Mouse (Mus musculus) brain, embryonic 18.5 days (tissue): ENCODE data around the gene Etv6.
"Not testable (repeated sequence)": the region's sequence is repeated elsewhere in the genome, so short reads cannot be mapped to it uniquely, and the experiment has no call there.

Experiments used
- DNase-seq: peaks from one replicate; pipeline ENCODE4 v3.0.0-alpha.2; 2012; ENCODE audit warnings: low read depth, low spot score

The Etv6 gene

GRCm38 (mm10) chr6:134035490-134036405, at the start of gene Etv6:
Gene Etv6, plus strand, starts transcription at chr6:134035700.
- DNase-seq: peak; percentile 77

DNA sequence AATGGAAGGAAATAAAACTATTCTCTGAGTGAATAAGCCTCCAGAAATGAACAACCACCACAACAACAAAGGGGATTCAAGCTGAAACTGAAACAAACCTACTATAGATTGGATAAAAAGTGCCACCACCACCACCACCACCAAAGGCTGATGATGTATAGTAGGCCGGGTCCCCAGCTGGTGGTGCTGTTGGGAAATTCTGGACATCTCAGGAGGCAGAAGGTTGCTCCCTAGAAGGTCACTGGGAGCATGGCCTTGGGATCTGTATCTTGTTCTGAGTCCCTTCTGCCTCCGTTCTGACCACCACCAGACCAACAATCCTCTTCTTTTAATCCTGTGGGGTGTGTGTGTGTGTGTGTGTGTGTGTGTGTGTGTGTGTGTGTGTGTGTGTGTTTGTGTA, 49.3 kb upstream of the Etv6 start:
- no peak for DNase-seq

- DNase-seq: no peak
Observed at GRCm38 (mm10) chr6:133987068-133987591, 48.4 kb upstream of the Etv6 start.

DNA sequence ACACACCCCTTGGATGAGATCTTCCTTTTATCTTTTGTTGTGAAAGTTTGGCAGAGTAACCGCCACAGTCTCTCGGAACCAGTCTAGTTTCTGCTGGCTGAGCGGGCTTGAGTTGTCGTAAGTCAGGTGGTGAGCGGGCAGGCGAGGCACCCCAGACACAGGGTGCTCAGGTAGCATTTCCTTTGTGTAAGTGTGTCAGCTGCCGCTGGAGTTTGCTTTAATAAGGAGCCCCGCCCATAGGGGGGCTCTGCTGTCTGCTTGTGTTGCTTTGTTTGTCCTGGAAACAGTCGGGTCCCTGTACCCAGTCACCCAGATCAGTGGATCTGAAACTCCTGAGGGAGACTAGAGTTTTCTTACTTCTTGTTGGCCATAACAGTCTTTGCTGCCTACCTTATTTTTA, 47.5 kb upstream of the Etv6 start:
- DNase-seq: no peak

- no peak for DNase-seq
Observed at GRCm38 (mm10) chr6:133997461-133997860, 38.0 kb upstream of the Etv6 start.

- DNase-seq: no peak
Observed at GRCm38 (mm10) chr6:133997935-133998334, 37.6 kb upstream of the Etv6 start.

- not testable (repeated sequence) for DNase-seq
Observed at GRCm38 (mm10) chr6:134014488-134015110, 20.9 kb upstream of the Etv6 start.

DNA sequence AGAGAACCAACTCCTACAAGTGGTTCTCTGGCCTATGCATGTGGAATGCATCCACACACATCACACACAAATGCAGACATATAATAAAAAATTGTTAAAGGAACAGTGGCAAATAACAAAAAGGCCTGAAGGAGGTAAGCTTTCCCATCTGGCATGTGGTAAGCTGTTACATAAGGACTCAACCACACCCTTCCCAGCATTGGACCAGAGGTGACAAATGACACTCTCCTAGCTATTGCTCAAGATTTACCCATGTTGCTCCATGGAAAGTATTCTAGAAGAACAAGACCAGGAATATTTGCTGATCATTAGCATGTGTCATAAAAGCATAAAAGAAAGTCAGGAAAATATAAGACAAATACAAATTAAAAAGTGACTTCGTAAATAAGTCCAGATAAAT, 16.7 kb upstream of the Etv6 start:
- no peak for DNase-seq

DNA sequence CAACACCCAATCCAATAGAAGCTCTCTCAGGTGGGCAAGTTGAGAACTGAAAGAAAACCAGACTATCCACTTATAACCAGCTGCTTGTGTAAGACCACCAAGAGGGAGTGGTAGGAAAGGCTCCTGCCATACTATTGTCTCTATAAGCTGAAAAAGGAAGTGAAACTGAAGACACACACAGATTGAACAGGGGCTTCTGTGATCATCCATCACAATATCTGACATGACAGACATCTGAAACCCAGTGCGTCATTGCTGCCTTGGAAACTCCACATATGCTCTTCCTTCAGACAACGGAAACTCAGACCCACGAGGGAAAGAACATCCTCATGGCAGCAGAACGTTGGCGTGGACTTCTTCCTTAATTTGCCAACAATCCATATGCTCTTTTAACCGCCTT, 14.7 kb upstream of the Etv6 start:
- DNase-seq: no peak

DNA sequence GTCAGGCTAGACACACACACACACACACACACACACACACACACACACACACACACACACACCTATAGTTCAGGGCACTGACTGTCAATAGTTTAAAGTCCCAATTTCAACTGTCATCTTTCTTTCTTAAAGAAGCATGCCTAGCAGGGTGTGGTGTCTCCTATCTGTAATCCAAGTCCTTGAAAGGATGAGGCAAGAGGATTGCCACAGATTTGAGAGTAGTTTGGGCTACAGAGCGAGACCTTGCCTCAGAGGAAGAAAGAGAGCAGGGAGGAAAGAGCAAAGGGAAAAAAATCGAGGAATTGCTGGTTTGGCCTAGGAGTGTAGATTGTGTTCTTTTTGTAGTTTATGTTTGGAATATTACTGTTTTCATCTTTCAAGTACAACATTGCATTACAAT, 9.2 kb upstream of the Etv6 start:
- DNase-seq: no peak

- no peak for DNase-seq
Observed at GRCm38 (mm10) chr6:134027022-134027421, 8.5 kb upstream of the Etv6 start.

- DNase-seq: no peak
Observed at GRCm38 (mm10) chr6:134032451-134032850, 3.0 kb upstream of the Etv6 start.

DNA sequence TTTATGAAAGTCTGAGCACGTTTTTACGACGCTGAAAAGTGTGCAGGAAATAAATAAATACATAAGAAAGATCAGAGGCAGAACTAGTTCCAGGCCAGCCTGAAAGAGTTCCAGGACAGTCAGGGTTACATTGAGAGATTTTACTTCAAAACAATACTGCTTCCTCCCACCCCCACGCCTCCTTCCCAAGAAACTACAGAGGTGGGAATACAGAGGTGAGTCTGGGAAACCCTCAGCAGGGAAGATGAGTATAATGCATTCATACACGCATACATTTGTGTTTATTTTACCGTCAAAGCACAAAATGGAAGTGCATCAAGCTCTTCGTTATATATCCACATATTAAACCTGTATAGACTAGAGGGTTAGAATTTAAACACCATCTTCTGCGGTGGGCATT, 1.1 kb upstream of the Etv6 start:
- no peak for DNase-seq

- DNase-seq: peak; percentile 64
Observed at GRCm38 (mm10) chr6:134034904-134035489, 503 bp upstream of the Etv6 start.

DNA sequence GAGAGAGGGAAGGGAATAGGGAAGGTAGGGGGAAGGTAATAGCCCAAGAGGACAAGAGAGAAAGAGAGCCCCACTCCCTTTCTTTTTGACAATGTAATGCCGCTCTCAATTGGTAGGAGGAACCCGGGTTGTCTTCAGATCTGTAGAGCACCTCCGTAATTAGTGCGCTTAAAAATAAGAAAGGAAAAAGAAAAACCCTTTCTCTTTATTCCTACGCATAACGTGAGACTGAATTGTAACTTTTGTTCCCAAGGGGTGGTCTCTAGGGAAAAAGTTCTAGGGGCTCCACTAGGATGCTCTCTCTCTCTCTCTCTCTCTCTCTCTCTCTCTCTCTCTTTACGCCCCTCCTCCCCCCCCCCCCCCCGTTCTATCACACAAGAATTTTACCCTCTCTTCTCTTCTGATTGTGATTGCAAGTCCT, 1.0 kb downstream of the Etv6 start:
- DNase-seq: no peak

GRCm38 (mm10) chr6:134036951-134037431, 1.5 kb downstream of the Etv6 start:
- DNase-seq: no peak

- DNase-seq: no peak
Observed at GRCm38 (mm10) chr6:134037960-134038359, 2.5 kb downstream of the Etv6 start.

- DNase-seq: no peak
Observed at GRCm38 (mm10) chr6:134038881-134039280, 3.4 kb downstream of the Etv6 start.

DNA sequence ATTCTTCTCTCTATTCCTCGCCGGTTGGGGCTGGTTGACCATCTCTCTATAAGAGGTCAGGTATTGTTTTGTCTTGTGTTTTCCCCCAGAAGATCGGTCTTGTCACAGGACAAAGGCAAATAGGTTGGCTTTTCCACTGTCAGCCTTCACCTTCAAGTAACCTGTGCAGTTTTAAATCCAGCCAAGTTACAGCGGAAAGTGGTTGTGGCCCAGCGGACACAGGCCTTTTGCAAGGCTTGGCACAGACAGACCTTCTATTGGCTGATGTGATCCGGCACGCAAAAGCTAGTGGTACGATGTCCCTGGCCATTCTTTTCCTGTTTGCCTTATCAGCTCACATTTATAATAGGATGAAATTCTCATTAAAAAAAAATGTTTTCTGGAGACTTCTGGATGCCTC, 3.9 kb downstream of the Etv6 start:
- DNase-seq: no peak

DNA sequence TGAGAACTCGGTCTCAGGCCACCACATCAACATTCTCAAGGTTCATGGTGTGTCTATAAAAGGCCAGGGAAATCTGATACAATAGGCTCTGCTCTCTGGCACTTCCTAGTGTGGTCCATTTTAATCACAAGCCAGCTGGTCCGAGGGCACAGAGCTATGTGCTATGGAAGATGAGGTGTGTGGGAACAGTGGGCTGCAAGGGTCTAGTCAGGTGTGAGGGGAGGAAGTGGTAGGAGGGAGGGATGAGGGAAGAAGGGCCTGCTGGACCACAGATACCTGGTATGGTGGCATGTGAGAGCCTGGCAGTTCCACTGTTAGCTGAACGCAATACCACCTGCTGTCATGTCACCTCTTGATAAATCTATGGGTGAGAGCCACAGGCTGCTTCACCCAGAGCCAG, 4.8 kb downstream of the Etv6 start:
- no peak for DNase-seq

GRCm38 (mm10) chr6:134041286-134041685, 5.8 kb downstream of the Etv6 start:
- DNase-seq: no peak

- DNase-seq: no peak
Observed at GRCm38 (mm10) chr6:134041916-134042315, 6.4 kb downstream of the Etv6 start.
